Mouse (Mus musculus): ENCODE results near the gene Mdga1.

DNA sequence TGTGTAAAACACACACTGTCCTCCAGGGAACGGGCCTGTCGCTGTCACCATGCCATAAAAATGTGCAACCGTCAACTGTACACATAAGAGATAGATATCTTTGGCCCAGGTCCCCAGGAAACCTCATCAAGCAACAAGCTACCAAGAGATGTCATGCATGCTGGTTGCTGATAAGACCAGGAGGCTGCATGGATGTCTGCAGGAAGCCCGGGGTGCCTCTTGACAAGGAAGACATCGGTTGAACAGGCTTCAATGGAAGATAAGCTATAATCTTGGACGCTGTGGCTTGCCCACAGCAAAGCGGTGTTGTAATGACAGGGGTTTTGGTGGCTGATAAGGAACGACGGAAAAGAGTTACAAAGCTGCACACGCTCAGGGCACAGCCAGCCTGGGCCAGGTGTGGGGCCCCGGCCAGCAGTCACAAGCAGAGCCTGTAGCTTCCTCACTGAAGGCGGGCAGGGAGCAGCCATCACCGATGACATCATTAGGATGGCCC is 110.1 kb downstream of the Mdga1 start:
- TF ChIP-seq EP300 (IDR thresholded peaks at IDR 0.05; ENCODE audit: low read depth), result peak; percentile 100
- peak; percentile 37; the same call in 1 of the 2 replicates for TF ChIP-seq CTCF (IDR thresholded peaks at IDR 0.05; ENCODE audit: low read depth)
